Mouse (Mus musculus): ENCODE results near the gene Ddx3x.
"Not testable (repeated sequence)": the region's sequence is repeated elsewhere in the genome, so short reads cannot be mapped to it uniquely, and the experiment has no call there.

The Ddx3x gene

DNA sequence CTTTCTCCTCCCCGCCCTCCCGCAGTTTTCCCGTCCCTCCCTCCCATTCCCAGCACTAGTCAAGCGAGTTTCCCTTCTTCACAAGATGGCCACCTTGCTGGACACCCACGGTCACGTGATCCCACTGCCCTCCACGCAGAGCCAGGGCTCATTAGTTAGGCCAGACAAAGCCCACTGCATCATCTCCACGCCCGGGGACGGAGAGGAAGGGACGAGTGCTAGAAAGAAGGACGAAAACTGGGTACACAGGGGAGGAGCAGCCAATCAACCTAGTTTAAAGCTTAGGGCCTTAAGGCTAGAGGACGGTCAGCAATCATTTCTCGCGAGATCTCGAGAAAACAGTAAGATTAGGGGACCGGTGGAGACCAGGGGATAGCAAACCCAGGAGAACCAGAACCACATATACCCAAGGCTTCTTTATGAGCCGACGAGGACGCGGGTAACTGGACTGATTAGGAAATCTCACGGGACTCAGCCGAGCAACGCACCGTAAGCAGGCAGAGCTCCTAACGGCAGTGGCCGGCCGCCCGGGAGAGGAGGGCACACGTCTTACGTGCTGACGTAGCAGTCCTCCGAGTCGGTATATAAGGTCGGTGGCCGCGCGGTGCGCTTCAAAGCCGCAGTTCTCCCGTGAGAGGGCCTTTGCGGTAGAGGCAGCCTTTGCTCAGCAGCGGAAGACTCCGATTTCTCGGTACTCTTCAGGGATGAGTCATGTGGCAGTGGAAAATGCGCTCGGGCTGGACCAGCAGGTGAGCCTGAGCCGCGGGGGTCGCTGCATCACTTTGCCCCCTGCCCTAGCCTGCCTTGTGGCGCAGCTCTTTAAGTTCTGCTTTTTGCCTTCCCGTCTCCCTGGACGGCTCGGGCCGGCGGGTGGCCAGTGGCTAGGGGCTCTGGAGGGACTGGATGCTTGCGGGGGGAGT is at the start of gene Ddx3x:
Gene Ddx3x (plus strand): TSS at position 562 of the 920 bp plus-strand sequence.
- DNase-seq, result peak; percentile 99

DNA sequence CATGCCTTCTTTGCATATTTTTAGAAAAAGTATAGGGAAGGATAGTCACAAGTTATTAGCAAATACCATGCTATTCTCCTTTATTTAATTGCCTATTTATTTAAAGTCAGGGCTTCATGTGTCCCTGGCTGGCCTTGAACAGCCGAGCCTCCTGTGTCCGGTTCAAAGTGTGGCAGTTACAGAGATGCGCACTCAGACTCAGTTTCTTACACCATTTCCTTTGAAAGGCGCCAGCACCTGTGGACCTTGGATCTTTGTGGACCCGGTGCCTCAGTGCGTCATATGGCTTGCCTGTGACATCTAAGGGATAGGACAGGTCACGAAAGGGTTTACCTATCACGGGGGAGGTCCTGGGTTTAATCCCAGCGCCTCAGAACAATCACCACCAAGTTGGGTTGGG is 49.5 kb upstream of the Ddx3x start:
- DNase-seq, result peak; percentile 82

DNA sequence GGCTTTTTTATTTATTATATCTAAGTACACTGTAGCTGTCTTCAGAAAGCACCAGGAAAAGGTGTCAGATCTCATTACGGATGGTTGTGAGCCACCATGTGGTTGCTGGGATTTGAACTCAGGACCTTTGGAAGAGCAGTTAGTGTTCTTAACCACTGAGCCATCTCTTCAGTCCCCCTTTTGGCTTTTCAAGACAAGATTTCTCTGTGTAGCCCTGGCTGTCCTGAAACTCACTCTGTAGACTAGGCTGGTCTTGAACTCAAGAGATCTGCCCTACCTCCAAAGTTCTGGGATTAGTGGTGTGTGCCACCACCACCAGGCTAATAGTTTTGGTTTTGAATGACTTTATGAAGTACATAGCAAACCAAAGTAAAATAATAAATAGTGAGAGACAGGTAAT is 47.9 kb upstream of the Ddx3x start:
- not testable (repeated sequence) for DNase-seq

DNA sequence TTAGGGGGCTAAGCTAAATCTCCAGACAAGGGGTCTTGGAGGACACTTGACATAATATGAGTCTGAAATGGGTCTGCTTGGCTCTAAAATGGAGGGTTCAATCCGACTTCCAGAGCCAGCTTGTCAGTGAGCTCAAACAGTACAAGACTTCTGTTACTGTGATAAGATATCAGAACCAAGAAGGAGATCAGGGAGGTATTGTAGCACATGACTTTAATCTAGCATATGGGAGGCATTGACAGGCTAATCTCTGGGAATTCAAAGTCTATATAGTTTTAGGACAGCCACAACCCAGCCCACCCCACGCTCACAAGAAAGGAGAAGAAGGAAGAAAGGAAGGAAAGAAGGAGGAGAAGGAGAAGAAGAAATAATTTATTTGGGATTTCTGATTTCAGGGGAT is 47.1 kb upstream of the Ddx3x start:
- peak; percentile 39 for DNase-seq

DNA sequence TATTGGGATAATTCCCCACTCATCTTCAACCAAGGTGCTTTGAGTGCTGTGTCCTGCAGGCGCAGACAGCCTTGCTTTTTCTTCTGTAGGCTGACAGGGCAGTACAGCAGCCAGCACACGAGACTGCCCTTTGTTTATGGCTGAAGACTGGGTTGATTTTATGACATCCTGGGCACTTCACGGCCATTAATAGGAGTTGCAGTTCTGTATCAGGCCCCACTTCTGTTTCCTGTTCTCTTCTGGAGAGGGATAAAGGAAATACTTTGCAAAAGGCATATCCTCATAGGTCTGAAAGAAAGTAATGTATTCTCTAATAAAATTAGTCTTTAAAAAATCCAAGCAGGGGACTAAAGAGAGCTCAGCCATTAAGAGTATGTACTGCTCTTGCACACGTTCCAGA is 46.1 kb upstream of the Ddx3x start:
- peak; percentile 78 for DNase-seq

DNA sequence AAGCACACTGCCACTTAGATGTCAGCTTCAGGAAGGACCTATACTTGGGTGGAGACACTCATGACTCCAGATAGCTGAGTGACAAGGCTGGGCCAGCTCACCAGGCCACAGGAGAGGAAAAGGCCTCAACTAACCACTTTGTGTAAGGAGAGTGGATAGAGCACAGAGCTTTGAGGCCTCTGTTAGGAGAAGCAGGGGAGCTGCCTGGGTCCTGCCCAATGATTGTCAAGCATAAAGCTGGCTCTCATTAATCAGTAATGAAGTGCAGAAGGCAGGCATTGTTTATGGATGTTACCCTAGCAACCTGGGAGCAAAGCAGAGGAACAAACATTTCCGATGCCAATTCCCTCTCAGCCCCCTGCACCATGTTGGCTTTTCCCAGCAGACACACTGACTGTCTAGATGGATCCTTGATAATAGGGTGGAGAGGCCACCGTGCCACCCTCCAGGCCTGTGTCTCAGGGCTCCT is 44.6 kb upstream of the Ddx3x start:
- peak; percentile 46 for DNase-seq

DNA sequence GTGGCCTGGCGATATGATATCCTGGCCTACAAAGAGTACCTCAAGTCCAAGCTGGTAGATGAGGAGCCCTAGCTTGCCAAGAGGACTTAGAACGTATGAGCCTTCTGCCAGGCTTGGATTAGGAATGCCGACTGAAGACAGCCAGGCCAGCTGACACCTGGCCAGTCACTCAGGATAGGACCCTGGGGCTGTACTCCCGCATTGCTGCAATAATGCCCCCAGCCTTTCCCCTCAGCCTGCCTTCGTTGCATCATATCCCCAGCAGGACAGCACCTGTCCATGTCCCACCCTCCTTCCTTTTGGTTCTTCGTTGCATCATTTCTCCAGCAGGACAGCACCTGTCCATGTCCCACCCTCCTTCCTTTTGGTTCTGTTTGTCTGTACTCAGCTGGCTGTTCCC is 41.3 kb upstream of the Ddx3x start:
- peak; percentile 63 for DNase-seq

DNA sequence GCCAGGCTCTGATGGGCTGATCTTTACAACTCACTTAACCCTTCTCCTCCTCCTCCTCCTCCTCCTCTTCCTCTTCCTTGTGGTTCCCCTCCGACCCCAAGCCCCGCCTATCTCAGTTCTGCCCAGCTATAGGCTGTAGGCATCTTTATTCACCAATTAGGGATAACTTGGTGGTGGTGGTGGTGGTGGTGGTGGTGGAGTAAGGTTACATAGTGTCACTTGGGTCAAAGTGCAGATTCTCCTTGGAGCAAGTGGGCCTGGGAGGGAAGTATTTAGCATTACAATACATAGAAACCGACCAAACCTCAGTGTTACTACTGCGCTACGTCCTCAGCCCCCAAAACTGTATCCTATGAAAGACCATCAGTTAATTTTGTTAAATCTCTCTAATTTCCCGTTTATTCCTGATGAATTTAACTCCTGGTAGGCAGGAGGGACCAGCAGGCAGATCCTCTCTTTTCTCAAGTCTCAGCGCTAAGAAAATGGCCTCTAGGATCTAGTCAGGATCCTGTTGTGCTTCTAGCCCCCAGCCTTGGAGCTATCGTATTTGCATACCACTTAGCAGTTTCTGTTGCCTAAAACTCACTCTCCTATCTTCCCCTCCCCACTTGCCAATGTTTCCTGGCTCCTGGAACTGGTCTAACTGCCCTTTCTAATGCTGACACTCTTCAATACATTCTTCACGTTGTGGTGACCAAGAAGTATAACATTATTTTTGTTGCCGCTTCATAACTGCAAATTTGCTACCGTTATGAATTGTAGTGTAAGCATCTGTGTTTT is 39.9 kb upstream of the Ddx3x start:
- peak; percentile 54 for DNase-seq

DNA sequence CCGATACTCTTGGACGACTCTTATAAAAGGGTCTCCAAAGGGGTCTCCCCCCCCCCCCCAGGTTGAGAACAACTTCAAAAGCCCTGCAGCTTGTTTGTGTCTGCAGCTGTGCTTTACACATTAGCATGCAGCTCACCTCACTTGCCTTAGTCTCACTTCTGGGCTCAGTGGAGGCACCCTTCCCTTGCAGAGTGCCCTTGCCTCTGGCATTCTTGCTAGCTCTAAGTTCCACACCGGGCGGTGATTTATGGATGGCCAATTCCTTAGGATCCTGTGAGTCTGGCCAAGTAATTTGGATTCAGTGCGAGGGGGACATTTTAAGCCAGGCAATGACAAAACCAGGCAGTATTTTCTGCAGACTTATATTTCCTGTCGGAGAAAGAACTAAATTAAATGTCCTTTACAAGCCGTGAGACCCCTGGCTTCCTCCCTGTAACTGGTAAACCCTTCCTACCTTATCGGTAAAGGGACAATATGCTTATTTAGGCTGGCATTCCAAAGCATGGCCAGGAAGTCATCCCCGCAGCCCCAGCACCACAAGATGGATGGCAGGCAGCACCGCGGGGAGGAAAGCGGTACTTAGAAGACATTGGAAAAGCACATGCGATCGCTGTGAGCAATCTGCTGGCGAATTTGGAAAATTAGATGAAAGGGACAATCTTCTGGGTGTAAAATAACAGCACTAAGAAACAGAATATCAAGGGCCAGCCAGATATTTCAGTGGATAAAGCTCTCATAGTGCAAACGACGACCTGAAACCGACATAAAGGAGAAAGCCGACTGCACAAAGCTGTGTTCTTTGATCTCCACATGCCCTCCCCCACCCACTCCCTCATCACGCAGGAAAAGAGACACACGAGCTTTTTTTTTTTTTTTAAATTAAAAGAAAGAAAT is 39.1 kb upstream of the Ddx3x start:
- DNase-seq, result peak; percentile 74

DNA sequence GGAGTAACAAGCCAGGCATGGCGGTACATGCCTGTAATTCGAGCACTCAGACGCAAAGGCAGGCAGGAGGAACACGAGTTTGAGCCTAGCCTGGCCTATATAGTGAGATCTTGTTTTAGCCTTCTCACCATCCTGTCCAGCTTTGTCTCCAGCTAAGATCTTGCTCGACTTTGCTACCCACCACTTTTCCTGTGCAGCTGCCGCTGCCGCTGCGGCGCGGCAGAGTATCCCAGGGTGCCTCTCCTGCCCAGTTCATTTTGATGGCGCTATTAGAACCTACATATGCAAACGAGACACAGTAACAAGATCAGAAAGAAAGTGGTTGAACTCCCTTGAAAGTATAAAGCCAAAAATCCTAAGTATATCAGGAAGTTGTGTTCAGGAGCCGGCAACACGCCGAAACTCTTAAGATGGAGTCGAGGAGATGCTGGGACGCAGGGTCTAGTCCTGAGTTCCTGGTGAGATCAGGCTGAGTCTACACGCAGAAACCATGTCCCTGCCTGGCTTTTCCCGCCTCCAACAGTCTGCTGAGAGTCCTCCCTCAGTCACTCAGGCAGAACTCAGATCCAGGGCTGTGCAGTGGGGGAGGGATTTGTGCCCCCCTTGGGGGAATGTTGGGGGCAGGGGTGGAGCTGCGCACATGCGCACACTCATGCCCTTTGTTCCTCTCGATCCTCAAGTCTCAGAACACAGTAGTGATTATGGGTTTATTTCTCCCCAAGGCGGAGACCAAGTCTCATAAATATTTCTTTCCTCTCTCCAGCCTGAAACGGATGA is 38.3 kb upstream of the Ddx3x start:
- peak; percentile 99 for DNase-seq

DNA sequence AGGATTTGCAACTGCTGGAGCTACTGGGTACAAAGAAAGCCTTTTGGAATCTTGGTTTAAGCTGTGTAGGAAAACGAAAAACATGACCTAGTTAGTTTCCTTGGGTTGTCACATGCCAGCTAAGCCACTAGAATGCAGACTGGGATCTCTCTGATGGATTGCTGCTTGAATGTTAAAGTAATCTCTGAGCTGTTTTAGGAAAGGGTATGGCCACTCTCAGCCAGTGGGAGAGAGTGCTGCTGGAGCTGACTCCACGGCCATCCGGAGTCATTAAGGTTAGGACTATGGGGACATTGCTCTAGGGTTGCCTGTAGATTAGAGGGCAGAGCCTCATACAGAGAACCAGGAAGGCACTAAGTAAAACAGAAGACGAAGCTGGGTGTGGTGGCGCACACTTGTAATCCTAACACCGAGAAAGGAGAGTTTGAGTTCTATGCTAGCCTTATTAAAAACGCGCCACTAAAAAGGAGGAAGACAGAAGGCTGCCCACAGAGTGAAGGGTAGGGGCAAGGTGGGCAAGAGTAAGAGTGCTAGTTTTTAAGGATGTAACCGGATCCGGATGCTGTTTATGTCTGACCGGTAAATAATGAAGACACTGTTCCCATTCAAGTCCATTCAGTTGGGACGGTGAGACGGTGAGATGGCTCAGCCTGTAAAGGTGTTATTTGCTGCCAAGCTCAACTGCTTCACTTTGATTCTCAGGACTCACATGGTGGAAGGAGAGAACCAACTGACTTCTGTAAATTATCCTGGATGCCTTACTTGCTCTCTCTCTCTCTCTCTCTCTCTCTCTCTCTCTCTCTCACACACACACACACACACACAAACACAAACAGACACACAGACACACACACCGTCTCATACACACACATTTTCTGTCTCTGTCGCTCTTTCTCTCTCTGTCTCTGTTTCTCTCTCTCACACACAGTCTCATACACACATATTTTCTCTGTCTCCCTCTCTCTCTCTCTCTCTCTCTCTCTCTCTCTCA is 37.3 kb upstream of the Ddx3x start:
- DNase-seq, result no peak

DNA sequence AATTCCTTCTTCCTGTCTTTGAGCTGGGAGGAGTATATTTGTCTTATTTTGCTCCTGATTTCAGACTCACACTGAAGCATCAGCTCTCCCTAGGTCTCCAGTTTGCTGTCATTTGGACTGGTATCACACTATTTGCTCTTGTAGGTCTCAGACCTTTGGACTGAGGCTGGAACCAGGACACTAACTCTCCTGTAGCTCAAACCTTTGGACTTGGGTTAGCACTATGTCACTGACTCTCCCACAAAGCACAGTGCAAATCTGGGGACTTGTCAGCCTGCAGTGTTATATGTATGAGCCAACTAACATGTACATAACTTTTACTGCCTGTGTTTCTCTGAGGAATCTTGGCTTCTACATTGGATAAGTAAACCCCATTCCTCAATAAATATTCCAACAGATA is 36.2 kb upstream of the Ddx3x start:
- DNase-seq, result no peak

DNA sequence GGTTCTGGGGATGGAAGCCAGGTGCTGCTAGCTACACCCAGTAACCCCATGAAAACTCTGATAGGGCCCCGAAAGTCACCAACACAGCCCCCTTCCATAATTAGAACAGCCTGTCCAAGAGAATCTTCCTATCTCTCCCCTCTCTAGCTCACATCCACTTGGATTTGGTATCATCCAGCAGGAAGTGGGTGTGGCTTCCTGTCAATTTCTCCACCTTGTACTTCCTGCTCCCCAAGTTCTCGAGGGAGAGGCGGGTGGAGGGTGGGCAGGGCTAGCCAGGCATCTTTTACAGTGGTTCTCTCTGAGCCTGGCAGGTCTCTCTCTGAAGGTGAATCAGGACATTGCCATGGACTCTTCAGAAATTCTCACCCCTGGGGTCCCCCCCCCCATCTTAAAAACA is 35.7 kb upstream of the Ddx3x start:
- DNase-seq, result peak; percentile 96

DNA sequence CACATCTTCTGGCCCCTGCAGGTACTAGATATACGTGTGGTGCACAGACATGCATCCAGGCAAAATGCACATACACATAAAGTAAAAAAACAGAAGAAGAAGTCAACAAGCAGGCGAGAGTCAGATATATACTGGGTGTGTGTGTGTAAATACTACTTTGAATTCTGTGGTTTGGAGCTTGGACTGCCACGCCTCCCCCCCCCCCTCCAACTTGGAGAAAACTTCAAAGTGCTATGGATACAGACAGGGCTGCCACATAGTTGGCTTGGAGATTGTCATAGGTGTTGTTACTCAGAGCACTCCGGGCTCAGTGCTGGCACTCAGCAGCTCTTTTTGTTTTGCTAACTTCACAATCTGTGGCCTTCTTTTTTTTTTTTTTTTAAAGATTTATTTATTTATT is 29.1 kb upstream of the Ddx3x start:
- peak; percentile 23 for DNase-seq

DNA sequence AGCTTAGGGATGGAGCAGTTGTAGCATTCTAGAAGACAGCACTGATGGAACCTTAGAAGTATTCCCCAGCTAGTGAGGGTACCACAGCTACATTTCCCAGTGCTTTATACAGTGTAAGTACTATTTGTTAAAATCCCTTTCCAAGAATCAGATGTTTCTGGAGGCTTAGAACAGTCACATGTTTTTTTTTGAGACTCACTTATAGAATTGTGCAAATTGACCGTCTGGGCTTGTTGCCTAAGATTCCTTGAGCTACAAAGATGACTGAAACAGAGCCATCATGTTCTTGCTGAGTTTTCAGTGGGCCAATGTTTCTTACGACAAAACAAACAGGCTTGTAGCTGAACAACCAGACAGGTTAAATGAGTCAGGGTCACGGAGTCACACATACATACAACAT is 26.5 kb upstream of the Ddx3x start:
- no peak for DNase-seq

DNA sequence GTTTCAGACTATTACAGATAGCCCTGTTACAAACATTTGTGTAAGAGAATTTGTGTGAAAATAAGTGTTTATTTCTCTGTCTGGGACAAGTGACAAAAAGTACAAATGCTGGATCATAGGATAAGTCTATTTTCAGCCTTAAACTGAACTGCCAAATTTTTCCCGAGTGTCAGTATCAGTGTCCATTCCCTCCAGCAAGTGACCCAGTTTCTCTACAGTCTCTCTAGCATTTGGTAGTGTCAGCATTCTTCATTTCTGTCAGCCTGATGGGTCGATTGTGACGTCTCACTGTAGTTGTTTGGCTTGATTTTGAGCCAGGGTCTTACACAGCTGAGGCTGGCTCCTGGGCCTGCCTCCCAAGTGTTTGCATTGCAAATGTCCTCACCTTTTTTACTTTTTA is 17.4 kb upstream of the Ddx3x start:
- DNase-seq, result no peak

DNA sequence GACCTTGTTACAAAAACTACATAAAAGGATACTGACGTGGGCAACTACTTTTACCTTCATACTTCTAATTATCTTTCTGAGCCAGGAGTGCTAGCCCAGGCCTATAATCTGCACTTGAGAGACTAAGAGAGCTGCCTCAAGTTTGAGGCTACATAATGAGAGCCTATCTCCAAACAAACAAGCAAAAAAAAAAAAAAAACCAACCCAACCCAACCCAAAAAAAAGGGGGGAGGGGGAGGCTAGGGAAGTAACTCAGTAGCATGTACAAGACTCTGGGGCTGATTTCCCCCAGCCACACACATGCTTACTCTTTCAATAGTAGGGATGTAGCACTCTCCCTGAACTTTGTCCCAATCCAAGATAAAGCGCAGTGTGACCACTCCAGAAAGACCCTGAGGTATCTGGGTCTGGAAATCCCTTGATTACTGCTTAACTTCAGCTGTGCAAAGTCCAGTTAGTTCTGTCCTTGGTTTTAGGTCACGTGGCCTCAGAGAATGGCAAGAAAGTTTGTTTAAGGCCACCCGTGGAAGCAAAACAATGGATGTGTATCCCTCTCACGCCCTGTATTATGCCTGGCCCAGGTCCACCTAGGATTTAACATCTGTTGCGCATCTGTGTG is 5.1 kb upstream of the Ddx3x start:
- DNase-seq, result no peak

DNA sequence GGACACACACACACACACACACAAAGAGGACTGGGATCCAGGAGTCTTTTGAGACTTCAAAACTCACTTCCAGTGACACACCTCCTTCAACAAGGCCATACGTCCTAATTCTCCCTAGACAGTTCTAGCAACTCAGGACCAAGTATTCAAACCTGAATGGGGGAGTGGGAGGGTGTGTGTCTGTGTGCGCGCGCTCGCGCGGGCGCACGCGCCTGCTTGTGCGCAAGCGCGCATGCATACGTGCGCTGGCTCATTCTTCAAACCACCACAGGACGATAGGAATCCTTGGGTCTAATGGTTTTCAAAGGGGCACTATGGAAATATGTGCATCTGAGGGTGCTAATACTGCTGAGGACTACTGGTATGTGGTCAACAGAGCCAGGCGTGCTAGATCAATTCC is 1.8 kb upstream of the Ddx3x start:
- DNase-seq, result no peak

DNA sequence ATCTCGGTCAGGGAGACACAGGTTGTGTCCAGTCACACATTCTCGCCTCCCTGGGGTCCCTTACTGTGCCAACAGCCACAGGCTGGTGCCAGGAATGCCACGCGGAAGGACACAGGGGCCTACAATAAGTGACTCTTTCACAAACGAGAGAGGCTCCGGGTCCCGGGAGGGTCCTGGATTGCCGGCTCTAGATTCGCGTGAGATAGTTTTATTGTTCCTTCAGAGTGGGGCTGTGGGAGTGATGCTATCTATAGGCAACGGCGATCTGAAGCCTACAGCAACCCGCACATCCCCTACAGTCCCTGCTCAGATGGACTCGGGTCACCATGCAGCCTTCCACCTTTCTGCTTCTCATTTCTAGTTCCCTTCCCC is 747 bp upstream of the Ddx3x start:
- peak; percentile 96 for DNase-seq

DNA sequence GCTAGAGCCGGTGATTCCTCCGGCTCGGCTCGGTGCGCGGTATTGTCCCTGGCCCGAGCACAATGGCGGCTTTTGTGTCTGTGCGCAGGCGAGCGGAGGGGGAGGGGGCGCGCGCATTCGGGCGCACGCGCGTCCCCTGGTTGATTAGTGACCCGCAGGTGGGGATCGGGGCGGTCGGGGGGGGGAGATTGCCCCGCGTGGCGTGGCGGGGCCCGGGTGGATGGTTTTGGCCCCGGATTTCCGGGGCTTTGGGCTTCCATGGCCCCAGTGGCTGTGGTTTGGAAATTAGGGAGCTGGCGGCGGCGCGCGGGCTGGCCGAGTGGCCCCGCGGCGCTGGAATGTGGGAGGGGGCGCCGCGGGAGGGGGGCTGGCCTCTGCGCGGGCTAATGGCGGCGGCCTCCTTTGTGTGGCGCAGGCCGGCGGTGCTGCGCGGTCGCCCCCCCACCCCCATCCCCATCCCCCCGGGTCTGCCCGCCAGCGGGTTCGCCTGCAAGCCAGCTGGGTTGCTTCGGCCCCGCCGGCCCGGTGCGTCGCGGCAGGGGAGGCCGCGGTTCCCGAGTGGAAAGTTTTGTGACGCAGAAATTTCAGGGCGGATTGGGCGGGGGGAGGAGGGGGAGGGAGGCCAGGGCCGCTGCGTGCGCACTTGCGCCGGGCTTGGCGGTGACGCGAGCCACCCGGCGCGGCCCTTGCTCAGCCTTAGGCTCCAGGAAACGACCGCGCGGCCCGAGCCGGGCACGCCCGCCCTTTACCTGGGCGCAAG is 739 bp downstream of the Ddx3x start:
- DNase-seq, result peak; percentile 97
